In the genomic region with DNA sequence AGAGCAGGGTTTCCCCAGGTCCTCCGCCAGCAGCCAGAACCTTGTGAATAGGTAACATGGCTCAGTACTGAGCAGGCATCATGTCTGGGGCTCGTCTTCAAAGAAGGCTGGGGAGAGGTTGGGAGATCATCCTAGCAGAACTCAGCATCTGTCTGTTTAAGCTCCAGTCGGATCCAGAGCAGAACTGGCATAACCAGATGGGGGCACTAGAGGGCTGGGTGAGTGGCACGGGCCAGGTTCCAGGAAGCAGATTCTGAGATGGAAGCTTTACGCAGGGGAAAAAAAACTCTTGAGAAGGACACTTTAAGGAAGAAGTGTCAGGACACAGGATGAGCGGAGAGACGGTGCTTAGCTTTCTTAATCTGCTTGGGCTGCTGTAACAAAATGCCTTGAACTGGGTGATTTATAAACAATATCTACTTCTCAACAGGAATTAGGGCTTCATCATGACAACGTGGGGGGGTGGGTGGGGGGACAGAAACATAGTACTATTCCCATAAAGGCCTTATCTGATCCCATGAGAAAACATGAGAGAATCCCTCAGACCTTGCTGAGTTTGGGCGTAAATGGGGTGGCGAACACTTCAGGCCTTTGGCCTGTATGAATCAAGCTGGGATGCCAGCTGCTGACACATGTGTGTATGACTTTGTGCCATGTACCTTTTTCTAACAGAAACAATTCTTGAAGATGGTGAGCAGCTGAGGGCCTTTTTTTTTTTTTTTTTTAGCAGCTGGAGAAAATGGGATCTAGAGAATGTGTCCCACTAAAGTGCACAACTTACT, we compare ENCODE assay signal across 8 mouse cellular contexts.
A peak's percentile ranks its signal among the peaks of the same experiment; 100 is the strongest.
DNase-seq lines count a peak whose midpoint lies in the region; ATAC-seq and TF ChIP-seq lines count a peak whose summit lies in the region.

No protein-coding gene starts in this region.

- no peaks in the 10 kb centered on the region for H3K9me3 ChIP-seq in hindbrain, postnatal 0 days (ENCODE audit: low read length)
- no peaks in the 10 kb centered on the region for H3K9me3 ChIP-seq in hindbrain, embryonic 16.5 days (ENCODE audit: control insufficient read depth, low read length)

- H3K36me3 ChIP-seq in hindbrain, postnatal 0 days (ENCODE audit: insufficient read depth, low read length), result no peaks in the 10 kb centered on the region
- no peaks in the 10 kb centered on the region for H3K36me3 ChIP-seq in hindbrain, embryonic 16.5 days (ENCODE audit: control insufficient read depth, insufficient read depth, low read length)

- H3K4me2 ChIP-seq in hindbrain, postnatal 0 days (ENCODE audit: low read depth, low read length), result no peak overlapping the region
- H3K4me2 ChIP-seq in hindbrain, embryonic 16.5 days (ENCODE audit: low read length), result no peak overlapping the region

- no peak for ATAC-seq in hindbrain, postnatal 0 days
- ATAC-seq in hindbrain, embryonic 16.5 days, result no peak
- no peak for ATAC-seq in CD4-positive, CD25-positive, alpha-beta regulatory T cell, adult 4 months

- H3K4me1 ChIP-seq in hindbrain, postnatal 0 days (ENCODE audit: insufficient read depth, low read length), result no peaks in the 10 kb centered on the region
- peaks cover 7% of the 10 kb centered on the region; the same call in 1 of the 2 replicates for H3K4me1 ChIP-seq in hindbrain, embryonic 16.5 days (ENCODE audit: control insufficient read depth, insufficient read depth, low read depth, low read length)

- no peaks in the 10 kb centered on the region for H3K27me3 ChIP-seq in hindbrain, postnatal 0 days (ENCODE audit: insufficient read depth, low read length)
- H3K27me3 ChIP-seq in hindbrain, embryonic 16.5 days (replicated peaks; ENCODE audit: control insufficient read depth, insufficient read depth, low read length), result no peaks in the 10 kb centered on the region

- H3K27ac ChIP-seq in hindbrain, postnatal 0 days, result no peak overlapping the region
- H3K27ac ChIP-seq in hindbrain, embryonic 16.5 days (ENCODE audit: low read depth, low read length), result no peak overlapping the region

- DNase-seq in hindbrain, postnatal 0 days (ENCODE audit: low spot score), result peak; percentile 53
- DNase-seq in A20 (ENCODE audit: low read depth, low spot score), result peak; percentile 8
- DNase-seq in adrenal gland, adult 8-10 months, result peak; percentile 24
- peak; percentile 72 for DNase-seq in embryo, embryonic 11 days
- DNase-seq in kidney, postnatal 10 days, result peak; percentile 73
- peak; percentile 77 for DNase-seq in lung, postnatal 36 days

- no peak overlapping the region for H3K9ac ChIP-seq in hindbrain, postnatal 0 days (replicated peaks; ENCODE audit: low read length)
- H3K9ac ChIP-seq in hindbrain, embryonic 16.5 days (ENCODE audit: low read depth, low read length), result no peak overlapping the region

- TF ChIP-seq CTCF in hindbrain, postnatal 0 days (IDR thresholded peaks at IDR 0.05; ENCODE audit: low read depth), result peak; percentile 55

- WGBS in hindbrain, postnatal 0 days, result 60% methylated on average over 10 of the region's 10 CpGs
- 62% methylated on average over 10 of the region's 10 CpGs for WGBS in hindbrain, embryonic 16.5 days

- H3K4me3 ChIP-seq in hindbrain, postnatal 0 days (ENCODE audit: low read length), result no peak overlapping the region
- H3K4me3 ChIP-seq in hindbrain, embryonic 16.5 days (ENCODE audit: low read length), result no peak overlapping the region

Comparison
In these comparisons a context has a peak if more than half of its experiments do, and no peak if none do; other contexts are left out.
1. DNase-seq: peak in every context shown above with its lines; median percentile 77 in lung, postnatal 36 days; 73 in kidney, postnatal 10 days; 72 in embryo, embryonic 11 days; 53 in hindbrain, postnatal 0 days; 24 in adrenal gland, adult 8-10 months; 8 in A20.